In the genomic region with DNA sequence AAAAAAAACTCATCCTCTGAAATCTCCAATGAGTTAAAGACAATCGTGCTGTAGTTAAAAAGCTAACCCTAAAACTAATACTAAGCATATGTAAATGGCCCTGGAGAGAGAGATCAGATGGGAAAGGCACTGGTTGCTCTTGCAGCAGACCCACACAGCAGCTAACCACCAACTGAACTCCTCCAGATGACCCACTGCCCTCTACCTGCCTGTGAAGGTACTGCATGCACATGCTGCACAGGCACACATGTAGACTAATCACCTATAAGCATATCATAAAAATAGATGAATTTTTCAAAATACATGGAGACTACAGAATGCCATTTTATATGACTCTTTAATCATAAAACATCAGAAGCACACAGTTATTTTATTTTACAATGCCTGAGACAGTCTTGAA, we compare ENCODE assay signal across 9 mouse cellular contexts. TPM values are rescaled to one million over a fixed set of nuclear protein-coding genes. Genes with fewer than 3 reads are reported as not detected.
A peak's percentile ranks its signal among the peaks of the same experiment; 100 is the strongest.
DNase-seq lines count a peak whose midpoint lies in the region; ATAC-seq lines count a peak whose summit lies in the region.
"Had no signal": no experiment of that assay in that cellular context is flagged by ENCODE, and none has a peak within 500 bp of the region (broad histone marks: within the 10 kb centered on the region; RNA-seq: fewer than 3 reads in every experiment).

No protein-coding gene starts in this region.

- ATAC-seq in erythroid progenitor cell, adult 5-6 weeks (replicated peaks; ENCODE audit: low FRiP score, poor library complexity, severe bottlenecking): 0 out of 2 replicates have a peak, but pooled peaks have one; percentile 55

- peak; percentile 17 to 36 for DNase-seq in cerebellum, postnatal 10 days
- DNase-seq in cerebellum, adult 8-10 months: no peak
- DNase-seq in lung, postnatal 10 days: peak; percentile 6
- no peak for DNase-seq in lung, postnatal 36 days
- DNase-seq in testis, postnatal 10 days (ENCODE audit: low spot score): peak; percentile 46
- DNase-seq in gastrocnemius, postnatal 25 days: no peak
- no peak for DNase-seq in layer of hippocampus, postnatal 36 days
- DNase-seq: spleen, adult 18-20 months had no signal

RNA-seq across cellular contexts. Expression of gene D1Ertd622e, which starts 14.8 kb away (rescaled TPM):
- 69.6 and 73.5 TPM in 2 replicates for total RNA-seq in erythroid progenitor cell, adult 5-6 weeks (2015; ENCODE audit: low replicate concordance)
- total RNA-seq in erythroid progenitor cell, adult 5-6 weeks (2017; ENCODE audit: low replicate concordance): 66.3 and 71.0 TPM in 2 replicates
- 10 to 100 TPM; 11.5 to 12.3 TPM for total RNA-seq in gastrocnemius, postnatal 25 days (2021)
- 10 to 100 TPM; 49.1 to 50.7 TPM for total RNA-seq in layer of hippocampus, postnatal 36 days (2021)

Comparison
In these comparisons a context has a peak if more than half of its experiments do, and no peak if none do; other contexts are left out.
1. DNase-seq: peak in cerebellum, postnatal 10 days (2 of 2), lung, postnatal 10 days (single experiment) and testis, postnatal 10 days (single experiment); none in cerebellum, adult 8-10 months (single experiment), lung, postnatal 36 days (single experiment), gastrocnemius, postnatal 25 days (single experiment) and layer of hippocampus, postnatal 36 days (0 of 2).